Mouse (Mus musculus): ENCODE measurements around the gene Clic5. TPM values are rescaled to one million over a fixed set of nuclear protein-coding genes. Genes with fewer than 3 reads are reported as not detected.

Gene Clic5
- total RNA-seq, 2 experiments from 2014 or later = 0.26 to 0.57 TPM

- peak; percentile 89 for ATAC-seq (replicated peaks; ENCODE audit: poor library complexity, severe bottlenecking)
These were observed 68.2 kb downstream of the Clic5 start for GRCm38 (mm10) chr17:44256583-44256982.

- no peak for ATAC-seq (replicated peaks; ENCODE audit: poor library complexity, severe bottlenecking)
These were observed 70.9 kb downstream of the Clic5 start for GRCm38 (mm10) chr17:44259245-44259644.

- peak; percentile 87 for ATAC-seq (replicated peaks; ENCODE audit: poor library complexity, severe bottlenecking)
These were observed 73.3 kb downstream of the Clic5 start for GRCm38 (mm10) chr17:44261594-44262202.

DNA sequence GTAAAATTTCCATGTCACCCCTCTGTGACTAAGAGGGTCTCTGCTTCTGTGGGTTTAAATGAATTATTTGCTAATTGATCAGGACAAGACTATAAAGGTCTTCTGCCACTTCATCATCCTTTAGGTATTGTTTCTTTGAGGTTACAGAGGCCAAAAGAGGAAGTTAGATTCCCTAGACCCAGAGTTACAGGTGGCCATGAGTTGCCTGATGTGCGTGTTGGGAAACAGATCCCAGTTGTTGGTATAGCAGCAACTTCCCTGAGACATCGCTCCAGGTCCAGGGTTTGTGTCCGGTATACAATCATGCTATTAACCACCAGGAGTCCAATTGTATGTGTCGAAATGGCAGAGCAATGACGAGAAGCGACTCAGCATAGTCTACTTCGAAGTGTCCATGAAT is 81.7 kb downstream of the Clic5 start:
- peak; percentile 56 for ATAC-seq (replicated peaks; ENCODE audit: poor library complexity, severe bottlenecking)

GRCm38 (mm10) chr17:44271426-44271825 is 83.0 kb downstream of the Clic5 start:
- no peak for ATAC-seq (replicated peaks; ENCODE audit: poor library complexity, severe bottlenecking)

- no peak for ATAC-seq (replicated peaks; ENCODE audit: poor library complexity, severe bottlenecking)
These were observed 86.4 kb downstream of the Clic5 start for GRCm38 (mm10) chr17:44274804-44275203.

GRCm38 (mm10) chr17:44288320-44288719 is 99.9 kb downstream of the Clic5 start:
- ATAC-seq (replicated peaks; ENCODE audit: poor library complexity, severe bottlenecking) = no peak

DNA sequence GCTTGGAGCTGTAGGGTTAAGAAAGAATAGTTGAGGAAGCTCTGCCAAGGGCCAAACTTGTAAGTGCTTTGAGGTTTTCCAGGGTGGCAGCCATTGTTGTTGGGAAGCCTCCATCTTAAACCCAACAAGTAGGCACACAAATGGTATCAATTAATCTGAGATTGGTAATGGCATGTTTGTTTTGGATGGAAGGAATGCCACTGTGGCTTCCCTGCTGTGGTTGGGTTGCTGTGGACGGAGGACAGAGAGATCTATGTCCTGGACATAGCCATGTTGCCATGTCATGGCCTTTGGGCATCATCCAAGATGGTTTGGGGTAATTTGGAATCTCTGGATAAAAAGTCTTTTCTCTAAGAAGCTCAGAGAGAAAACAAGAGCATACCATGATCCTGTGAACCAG is 108.8 kb downstream of the Clic5 start:
- no peak for ATAC-seq (replicated peaks; ENCODE audit: poor library complexity, severe bottlenecking)

DNA sequence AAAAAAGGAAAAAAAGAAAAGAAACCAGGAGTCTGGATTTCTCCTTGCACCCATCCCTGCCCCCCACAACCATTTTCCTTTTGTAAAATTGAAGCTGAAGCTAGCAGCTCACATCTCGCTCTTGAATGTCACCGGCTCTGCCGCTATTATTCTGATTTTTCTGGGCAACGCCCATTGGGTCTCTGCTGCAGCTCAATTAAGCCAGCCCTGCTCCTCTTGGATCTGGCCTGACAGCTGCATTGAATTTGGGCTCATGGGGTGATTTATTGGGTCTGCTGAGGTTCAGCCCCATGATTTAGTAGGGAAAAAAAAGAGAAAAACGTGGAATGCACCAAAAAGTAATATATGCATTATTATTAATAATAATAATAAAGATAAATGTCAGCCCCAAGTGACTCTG is 111.9 kb downstream of the Clic5 start:
- no peak for ATAC-seq (replicated peaks; ENCODE audit: poor library complexity, severe bottlenecking)

- ATAC-seq (replicated peaks; ENCODE audit: poor library complexity, severe bottlenecking) = no peak
These were observed 112.3 kb downstream of the Clic5 start for GRCm38 (mm10) chr17:44300723-44301122.

- peak; percentile 46; the same call in 1 of the 2 replicates for ATAC-seq (replicated peaks; ENCODE audit: poor library complexity, severe bottlenecking)
These were observed 112.9 kb downstream of the Clic5 start for GRCm38 (mm10) chr17:44301224-44301811.

DNA sequence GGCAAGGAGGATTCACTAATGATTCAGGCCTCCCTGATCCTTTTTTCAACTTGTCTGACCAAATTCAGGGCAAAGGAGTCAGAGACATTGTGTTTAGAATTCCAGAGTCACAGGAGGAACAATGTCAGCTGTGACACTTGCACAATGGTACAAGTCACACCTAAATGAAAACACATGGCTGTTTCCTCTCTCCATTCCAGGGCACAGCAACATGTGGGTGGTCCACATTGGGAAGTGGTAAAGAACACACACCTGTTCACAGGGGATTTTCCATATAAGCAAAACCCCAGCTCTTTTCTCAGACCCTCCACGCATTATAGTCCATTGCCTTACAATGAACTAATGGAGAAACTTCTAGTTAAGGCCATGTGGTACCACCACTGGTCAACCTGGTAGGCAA is 115.7 kb downstream of the Clic5 start:
- no peak for ATAC-seq (replicated peaks; ENCODE audit: poor library complexity, severe bottlenecking)

GRCm38 (mm10) chr17:44309914-44310622 is 121.7 kb downstream of the Clic5 start:
- no peak for ATAC-seq (replicated peaks; ENCODE audit: poor library complexity, severe bottlenecking)

DNA sequence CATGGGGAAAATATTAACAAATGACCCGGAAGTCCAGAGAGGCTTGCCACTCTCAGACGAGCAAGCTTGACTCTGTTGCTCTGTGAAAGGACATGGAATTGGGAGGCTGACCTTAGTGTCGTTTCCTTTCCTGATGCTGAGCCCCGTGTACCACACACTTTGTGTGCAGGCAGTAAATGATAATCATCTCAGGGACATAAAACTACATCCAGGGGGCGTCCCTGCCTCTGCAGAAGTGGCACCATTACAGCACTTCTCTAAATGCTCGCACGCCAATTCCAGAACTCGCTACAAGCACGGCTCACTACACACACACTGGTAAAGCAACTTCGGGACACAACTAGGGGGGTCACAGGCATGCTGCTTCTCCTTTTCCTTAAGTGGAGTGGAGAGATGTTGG is 136.9 kb downstream of the Clic5 start:
- no peak for ATAC-seq (replicated peaks; ENCODE audit: poor library complexity, severe bottlenecking)

- ATAC-seq (replicated peaks; ENCODE audit: poor library complexity, severe bottlenecking) = no peak
These were observed 139.1 kb downstream of the Clic5 start for GRCm38 (mm10) chr17:44327279-44328146.

DNA sequence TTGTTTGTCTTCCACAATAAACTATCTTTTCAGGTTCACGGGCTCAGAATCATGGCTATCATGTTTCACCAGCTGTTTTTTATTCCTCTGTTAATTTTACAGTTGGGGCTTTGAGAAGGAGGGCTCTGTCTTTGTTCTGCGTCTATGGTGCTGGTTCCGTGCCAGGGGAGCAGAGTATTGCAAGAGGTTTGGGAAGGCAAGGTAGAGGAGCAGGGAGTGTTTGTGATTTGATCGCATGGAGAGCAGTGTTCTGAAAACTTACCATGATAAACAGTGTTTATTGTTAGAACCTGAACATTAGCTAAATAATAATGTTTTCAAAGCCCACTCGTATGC is 139.7 kb downstream of the Clic5 start:
- no peak for ATAC-seq (replicated peaks; ENCODE audit: poor library complexity, severe bottlenecking)

Other genes with a start within 250 kb of the Clic5 start
- 5.4 and 5.6 TPM in 2 replicates for gene Enpp5, start 109.8 kb upstream of the Clic5 start, total RNA-seq (2014; fragmentation: Nextera tagmentation)
- 5.2 and 6.2 TPM in 2 replicates for gene Enpp5, start 109.8 kb upstream of the Clic5 start, total RNA-seq (2017)
- gene Enpp4, start 82.8 kb upstream of the Clic5 start, total RNA-seq (2014; fragmentation: Nextera tagmentation) = 5.1 and 9.6 TPM in 2 replicates
- gene Enpp4, start 82.8 kb upstream of the Clic5 start, total RNA-seq (2017) = 9.6 and 12.2 TPM in 2 replicates

Measured in granulocyte monocyte progenitor cell, adult 5-6 weeks (primary cell).